Mouse (Mus musculus) kidney, embryonic 14.5 days (tissue): ENCODE measurements around the gene Cd47. TPM values are rescaled to one million over a fixed set of nuclear protein-coding genes. Genes with fewer than 3 reads are reported as not detected.

Source experiments
- ATAC-seq: fragments of 200-750 bp; cut with Nextera tagmentation; 2 replicates; pipeline ENCODE4 v1.8.0; 2017; ENCODE audit warnings: moderate number of reproducible peaks, mild to moderate bottlenecking, moderate TSS enrichment, moderate library complexity; ENCODE audit not compliant: low FRiP score, low TSS enrichment
- H3K27ac ChIP-seq: fragments of 300-500 bp; sonication (generic); 2 replicates; pipeline ENCODE4 v1.5.1; 2014; ENCODE audit warnings: low read depth, mild to moderate bottlenecking, low read length, moderate library complexity, mixed read lengths
- H3K27me3 ChIP-seq: fragments of 300-500 bp; sonication (generic); 2 replicates; pipeline ENCODE4 v1.6.1; 2014; ENCODE audit warnings: mild to moderate bottlenecking, low read length; ENCODE audit not compliant: control insufficient read depth, insufficient read depth
- H3K36me3 ChIP-seq: fragments of 300-500 bp; sonication (generic); 2 replicates; pipeline ENCODE4 v1.6.1; 2014; ENCODE audit warnings: low read length, mixed read lengths; ENCODE audit not compliant: control insufficient read depth, insufficient read depth
- H3K4me1 ChIP-seq: fragments of 300-500 bp; sonication (generic); 2 replicates; pipeline ENCODE4 v1.6.1; 2014; ENCODE audit warnings: low read length, mixed read lengths; ENCODE audit not compliant: control insufficient read depth, insufficient read depth
- H3K4me2 ChIP-seq: fragments of 300-500 bp; sonication (generic); replicated peaks from 2 replicates; pipeline ENCODE4 v1.6.1; 2014; ENCODE audit warnings: low read depth, mild to moderate bottlenecking, low read length
- H3K4me3 ChIP-seq: fragments of 300-500 bp; sonication (generic); 2 replicates; pipeline ENCODE4 v1.5.1; 2014; ENCODE audit warnings: mild to moderate bottlenecking, low read length
- H3K9ac ChIP-seq: fragments of 300-500 bp; sonication (generic); 2 replicates; pipeline ENCODE4 v1.6.1; 2014; ENCODE audit warnings: low read depth, mild to moderate bottlenecking, low read length, moderate library complexity
- H3K9me3 ChIP-seq: fragments of 300-500 bp; sonication (generic); 2 replicates; pipeline ENCODE4 v1.6.1; 2016; ENCODE audit warnings: low read length; ENCODE audit not compliant: control insufficient read depth
- WGBS: fragments of 180-500 bp; shearing (Covaris S2); extraction: QIAGEN DNeasy Blood & Tissue Kit; methylation state at CpG from one replicate; pipeline ENCODE4 v1.1.7; 2014; 5-methylcytosine and 5-hydroxymethylcytosine counted together
- polyA plus RNA-seq: library from polyadenylated mRNA; unstranded; fragments of >200 nt; fragmentation: Nextera tagmentation; extraction: Ambion mirVana; gene quantifications from 2 replicates; pipeline ENCODE4 v1.2.1, GENCODE M21; 2014

Gene Cd47
- polyA plus RNA-seq, 1 experiment from 2014 or later = 82.9 TPM

- ATAC-seq = no peak
- Histone ChIP-seq H3K27ac (no peak overlapping the region), H3K36me3 (no peaks in the 10 kb centered on the region), H3K27me3 (no peaks in the 10 kb centered on the region), H3K9me3 (peaks cover 4% of the 10 kb centered on the region; the same call in 1 of the 2 replicates), H3K4me2 (no peak overlapping the region), H3K9ac (no peak overlapping the region), H3K4me1 (no peaks in the 10 kb centered on the region; the same call in 1 of the 2 replicates), H3K4me3 (no peak overlapping the region)
- 52% methylated on average over 7 of the region's 7 CpGs for WGBS
These were observed 147.3 kb downstream of the Cd47 start for GRCm38 (mm10) chr16:49947610-49948009.

- Histone ChIP-seq H3K27ac (no peak overlapping the region), H3K9ac (no peak overlapping the region), H3K27me3 (no peaks in the 10 kb centered on the region), H3K4me2 (no peak overlapping the region), H3K36me3 (no peaks in the 10 kb centered on the region), H3K4me1 (no peaks in the 10 kb centered on the region; the same call in 1 of the 2 replicates), H3K4me3 (no peak overlapping the region), H3K9me3 (peaks cover 4% of the 10 kb centered on the region; the same call in 1 of the 2 replicates)
- 74% methylated on average over 3 of the region's 3 CpGs for WGBS
- no peak for ATAC-seq
These were observed 148.0 kb downstream of the Cd47 start for GRCm38 (mm10) chr16:49948287-49948686.

- Histone ChIP-seq H3K9me3 (peaks cover 4% of the 10 kb centered on the region; the same call in 1 of the 2 replicates), H3K4me2 (no peak overlapping the region), H3K4me1 (no peaks in the 10 kb centered on the region; the same call in 1 of the 2 replicates), H3K27ac (no peak overlapping the region), H3K4me3 (no peak overlapping the region), H3K9ac (no peak overlapping the region), H3K27me3 (no peaks in the 10 kb centered on the region), H3K36me3 (no peaks in the 10 kb centered on the region)
- ATAC-seq = no peak
- 63% methylated on average over 4 of the region's 4 CpGs for WGBS
These were observed 148.9 kb downstream of the Cd47 start for GRCm38 (mm10) chr16:49949261-49949660.

- no peaks in the 10 kb centered on the region for H3K27me3 ChIP-seq
- H3K4me3 ChIP-seq = no peak overlapping the region
- H3K27ac ChIP-seq = no peak overlapping the region
- no peak for ATAC-seq
- no peaks in the 10 kb centered on the region for H3K36me3 ChIP-seq
- peaks cover 4% of the 10 kb centered on the region; the same call in 1 of the 2 replicates for H3K9me3 ChIP-seq
- WGBS = 82% methylated on average over 2 of the region's 2 CpGs
- H3K4me2 ChIP-seq = no peak overlapping the region
- H3K9ac ChIP-seq = no peak overlapping the region
- H3K4me1 ChIP-seq = no peaks in the 10 kb centered on the region; the same call in 1 of the 2 replicates
These were observed 150.0 kb downstream of the Cd47 start for GRCm38 (mm10) chr16:49950340-49950739.

- H3K36me3 ChIP-seq = no peaks in the 10 kb centered on the region
- no peaks in the 10 kb centered on the region; the same call in 1 of the 2 replicates for H3K4me1 ChIP-seq
- no peak overlapping the region for H3K9ac ChIP-seq
- WGBS = 65% methylated on average over 2 of the region's 2 CpGs
- H3K4me2 ChIP-seq = no peak overlapping the region
- ATAC-seq = peak; percentile 63; the same call in 1 of the 2 replicates
- H3K9me3 ChIP-seq = peaks cover 4% of the 10 kb centered on the region; the same call in 1 of the 2 replicates
- peak overlapping the region; percentile 19; the same call in 1 of the 2 replicates for H3K27ac ChIP-seq
- H3K27me3 ChIP-seq = no peaks in the 10 kb centered on the region
- H3K4me3 ChIP-seq = no peak overlapping the region
These were observed 151.0 kb downstream of the Cd47 start for GRCm38 (mm10) chr16:49951288-49951691.

- no peaks in the 10 kb centered on the region for H3K27me3 ChIP-seq
- no peak overlapping the region for H3K9ac ChIP-seq
- peaks cover 4% of the 10 kb centered on the region; the same call in 1 of the 2 replicates for H3K9me3 ChIP-seq
- peak; percentile 52 for ATAC-seq
- no peak overlapping the region for H3K4me2 ChIP-seq
- H3K4me3 ChIP-seq = no peak overlapping the region
- no peaks in the 10 kb centered on the region for H3K36me3 ChIP-seq
- no peaks in the 10 kb centered on the region; the same call in 1 of the 2 replicates for H3K4me1 ChIP-seq
- H3K27ac ChIP-seq = peak overlapping the region; percentile 19; the same call in 1 of the 2 replicates
- 60% methylated on average over 8 of the region's 8 CpGs for WGBS
These were observed 151.7 kb downstream of the Cd47 start for GRCm38 (mm10) chr16:49951925-49952523.

GRCm38 (mm10) chr16:49953817-49954216 lies 153.5 kb downstream of the Cd47 start:
- Histone ChIP-seq H3K4me2 (no peak overlapping the region), H3K4me3 (no peak overlapping the region), H3K27me3 (no peaks in the 10 kb centered on the region), H3K27ac (no peak overlapping the region), H3K36me3 (no peaks in the 10 kb centered on the region), H3K9ac (no peak overlapping the region), H3K9me3 (peaks cover 4% of the 10 kb centered on the region; the same call in 1 of the 2 replicates), H3K4me1 (no peaks in the 10 kb centered on the region; the same call in 1 of the 2 replicates)
- WGBS = 53% methylated on average over 3 of the region's 3 CpGs
- ATAC-seq = no peak

GRCm38 (mm10) chr16:49954909-49955308 lies 154.6 kb downstream of the Cd47 start:
- Histone ChIP-seq H3K4me1 (no peaks in the 10 kb centered on the region; the same call in 1 of the 2 replicates), H3K27ac (no peak overlapping the region), H3K4me3 (no peak overlapping the region), H3K27me3 (no peaks in the 10 kb centered on the region), H3K9me3 (peaks cover 4% of the 10 kb centered on the region; the same call in 1 of the 2 replicates), H3K36me3 (no peaks in the 10 kb centered on the region), H3K4me2 (no peak overlapping the region), H3K9ac (no peak overlapping the region)
- 92% methylated on average over 10 of the region's 10 CpGs for WGBS
- no peak for ATAC-seq

- Histone ChIP-seq H3K4me3 (no peak overlapping the region), H3K9me3 (peaks cover 4% of the 10 kb centered on the region; the same call in 1 of the 2 replicates), H3K27me3 (no peaks in the 10 kb centered on the region), H3K27ac (no peak overlapping the region), H3K4me1 (no peaks in the 10 kb centered on the region; the same call in 1 of the 2 replicates), H3K4me2 (no peak overlapping the region), H3K9ac (no peak overlapping the region), H3K36me3 (no peaks in the 10 kb centered on the region)
- WGBS = 97% methylated on average over 2 of the region's 2 CpGs
- ATAC-seq = no peak
These were observed 155.0 kb downstream of the Cd47 start for GRCm38 (mm10) chr16:49955325-49955724.
